Mouse (Mus musculus) intestine, embryonic 16.5 days (tissue): ENCODE data around the gene Efcab6. TPM values are rescaled to one million over a fixed set of nuclear protein-coding genes. Genes with fewer than 3 reads are reported as not detected.

Experiments
- ATAC-seq: fragments of 200-750 bp; cut with Nextera tagmentation; 2 replicates; pipeline ENCODE4 v1.8.0; 2017; ENCODE audit warnings: moderate TSS enrichment, moderate library complexity
- H3K27ac ChIP-seq: fragments of 300-500 bp; sonication (generic); 2 replicates; pipeline ENCODE4 v1.5.1; 2014; ENCODE audit warnings: mild to moderate bottlenecking, low read length
- H3K27me3 ChIP-seq: fragments of 300-500 bp; sonication (generic); replicated peaks from 2 replicates; pipeline ENCODE4 v1.6.1; 2014; ENCODE audit warnings: low read length, control low read depth, mixed read lengths; ENCODE audit not compliant: control insufficient read depth, insufficient read depth
- H3K36me3 ChIP-seq: fragments of 300-500 bp; sonication (generic); 2 replicates; pipeline ENCODE4 v1.6.1; 2014; ENCODE audit warnings: low read length, control low read depth; ENCODE audit not compliant: control insufficient read depth, insufficient read depth
- H3K4me1 ChIP-seq: fragments of 300-500 bp; sonication (generic); 2 replicates; pipeline ENCODE4 v1.6.1; 2014; ENCODE audit warnings: low read length, control low read depth, mixed read lengths; ENCODE audit not compliant: control insufficient read depth, insufficient read depth
- H3K4me2 ChIP-seq: fragments of 300-500 bp; sonication (generic); 2 replicates; pipeline ENCODE4 v1.6.1; 2014; ENCODE audit warnings: low read depth, low read length, control low read depth
- H3K4me3 ChIP-seq: fragments of 300-500 bp; sonication (generic); 2 replicates; pipeline ENCODE4 v1.5.1; 2014; ENCODE audit warnings: mild to moderate bottlenecking, low read length
- H3K9ac ChIP-seq: fragments of 300-500 bp; sonication (generic); 2 replicates; pipeline ENCODE4 v1.6.1; 2014; ENCODE audit warnings: low read depth, low read length
- H3K9me3 ChIP-seq: fragments of 300-500 bp; sonication (generic); 2 replicates; pipeline ENCODE4 v1.6.1; 2016; ENCODE audit warnings: low read length, control low read depth; ENCODE audit not compliant: control insufficient read depth
- WGBS: fragments of 180-500 bp; shearing (Covaris S2); extraction: QIAGEN DNeasy Blood & Tissue Kit; methylation state at CpG from one replicate; pipeline ENCODE4 v1.1.7; 2014; 5-methylcytosine and 5-hydroxymethylcytosine counted together
- polyA plus RNA-seq: library from polyadenylated mRNA; unstranded; fragments of >200 nt; fragmentation: Nextera tagmentation; extraction: Ambion mirVana; gene quantifications from 2 replicates; pipeline ENCODE4 v1.2.1, GENCODE M21; 2015

Gene Efcab6
- polyA plus RNA-seq, 1 experiment from 2014 or later = 0.05 TPM

DNA sequence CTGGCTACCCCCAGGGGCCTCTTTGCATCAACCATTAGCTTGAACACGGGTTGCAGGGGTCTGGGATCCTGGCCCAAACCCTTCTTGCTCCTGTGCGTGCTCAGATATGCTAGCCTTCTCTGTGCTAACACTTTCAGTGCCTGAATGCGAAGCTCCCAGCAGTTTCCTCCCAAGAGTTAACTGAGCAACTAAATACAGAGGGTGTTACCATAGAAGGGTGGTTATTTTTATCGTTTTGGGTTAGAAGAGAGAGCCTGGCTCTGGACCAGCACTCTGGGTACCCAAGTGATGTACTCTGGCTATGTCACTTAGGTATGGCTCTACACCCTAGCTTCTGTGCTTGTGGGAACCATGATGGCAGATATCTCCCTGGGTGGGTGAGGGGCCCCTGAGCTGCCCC is 217.7 kb downstream of the Efcab6 start:
- H3K9me3 ChIP-seq = no peaks in the 10 kb centered on the region
- H3K27me3 ChIP-seq = no peaks in the 10 kb centered on the region
- WGBS = 73% methylated on average over 4 of the region's 4 CpGs
- no peak overlapping the region for H3K4me2 ChIP-seq
- ATAC-seq = no peak
- no peaks in the 10 kb centered on the region for H3K36me3 ChIP-seq
- no peak overlapping the region for H3K4me3 ChIP-seq
- no peak overlapping the region for H3K27ac ChIP-seq
- no peak overlapping the region for H3K9ac ChIP-seq
- H3K4me1 ChIP-seq = no peaks in the 10 kb centered on the region

DNA sequence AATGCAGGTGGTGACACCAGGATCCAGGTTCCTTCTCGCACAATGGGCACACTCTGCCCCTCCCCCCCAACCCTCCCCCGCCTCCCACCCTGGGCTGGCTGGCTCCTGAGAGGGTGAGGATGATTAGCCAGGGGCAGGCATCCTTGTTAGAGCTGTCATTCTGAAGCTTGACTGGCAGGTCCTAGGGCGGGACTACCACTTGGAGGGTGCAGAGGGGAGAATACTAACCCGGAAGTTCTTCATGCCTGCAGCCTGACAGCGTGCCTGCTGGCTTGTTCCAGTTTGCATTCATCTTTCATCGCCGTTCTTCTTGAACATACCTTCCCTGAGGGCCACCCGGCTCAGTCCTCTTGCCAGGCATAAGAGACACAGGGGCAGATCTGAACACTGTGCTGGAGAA is 218.6 kb downstream of the Efcab6 start:
- WGBS = 35% methylated on average over 8 of the region's 8 CpGs
- H3K4me1 ChIP-seq = no peaks in the 10 kb centered on the region
- no peaks in the 10 kb centered on the region for H3K27me3 ChIP-seq
- ATAC-seq = no peak
- no peaks in the 10 kb centered on the region for H3K36me3 ChIP-seq
- H3K4me2 ChIP-seq = no peak overlapping the region
- no peak overlapping the region for H3K4me3 ChIP-seq
- H3K9me3 ChIP-seq = no peaks in the 10 kb centered on the region
- no peak overlapping the region for H3K27ac ChIP-seq
- no peak overlapping the region for H3K9ac ChIP-seq

DNA sequence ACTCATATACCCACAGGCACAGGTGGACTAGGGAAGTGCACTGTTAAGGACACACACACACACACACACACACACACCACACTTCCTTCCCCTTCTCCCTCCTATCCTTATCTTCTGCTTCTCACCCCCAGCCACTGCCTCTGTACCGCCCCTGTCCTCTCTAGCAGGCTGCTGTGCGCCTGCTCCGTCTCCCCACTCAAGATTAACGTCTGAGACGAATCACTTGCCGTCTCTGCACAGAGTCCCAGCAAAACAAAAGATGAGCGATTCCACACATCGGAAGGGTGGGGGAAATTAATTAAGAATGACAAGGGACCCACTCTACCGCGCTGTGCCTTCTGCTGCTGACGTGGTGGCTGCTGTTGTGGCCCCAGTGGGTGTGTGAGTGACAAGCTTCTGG is 219.4 kb downstream of the Efcab6 start:
- Histone ChIP-seq H3K4me2 (no peak overlapping the region), H3K27me3 (no peaks in the 10 kb centered on the region), H3K27ac (no peak overlapping the region), H3K36me3 (no peaks in the 10 kb centered on the region), H3K4me1 (no peaks in the 10 kb centered on the region), H3K4me3 (no peak overlapping the region), H3K9me3 (no peaks in the 10 kb centered on the region), H3K9ac (no peak overlapping the region)
- WGBS = 51% methylated on average over 11 of the region's 11 CpGs
- ATAC-seq = no peak

DNA sequence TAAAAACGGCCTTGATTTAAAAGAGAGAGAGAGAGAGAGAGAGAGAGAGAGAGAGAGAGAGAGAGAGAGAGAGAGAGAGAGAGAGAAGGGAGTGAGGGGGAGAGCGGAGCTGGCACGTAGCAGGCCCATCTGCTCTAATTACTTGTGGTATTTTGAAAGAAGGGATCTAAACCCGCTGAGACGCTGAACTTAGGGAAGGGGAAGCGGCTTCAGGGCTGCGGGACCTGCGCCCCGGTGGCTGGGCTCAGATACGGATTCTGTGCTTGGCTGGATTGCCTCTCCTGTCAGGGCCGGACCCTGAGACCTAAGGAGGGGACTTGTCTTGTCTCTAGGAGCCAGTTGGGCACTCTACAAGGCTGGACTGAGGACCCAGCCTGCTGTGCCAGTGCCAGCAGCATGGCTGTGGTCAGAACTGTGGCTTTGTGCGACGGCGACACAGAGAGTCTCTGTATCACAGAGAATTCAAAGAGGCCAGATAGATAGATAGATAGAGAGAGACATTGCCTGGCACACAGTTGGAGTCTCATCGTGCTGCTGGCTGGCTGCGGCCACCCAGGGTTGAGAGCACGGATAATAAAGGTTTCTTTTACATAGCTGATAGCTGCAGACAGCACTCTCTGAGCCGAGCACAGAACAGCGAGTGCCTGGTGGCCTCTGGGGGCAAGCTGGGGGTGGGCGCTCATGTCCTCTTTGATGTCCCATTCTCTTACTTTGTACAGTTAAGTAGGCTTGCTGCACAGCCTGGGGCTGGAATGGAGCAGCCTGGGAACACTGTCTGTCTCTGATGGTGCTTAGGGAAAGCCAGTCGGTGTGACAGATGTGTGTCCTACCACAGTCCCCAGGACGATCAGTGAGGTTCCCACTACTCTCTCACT is 222.0 kb downstream of the Efcab6 start:
- no peaks in the 10 kb centered on the region for H3K9me3 ChIP-seq
- no peak for ATAC-seq
- 55% methylated on average over 22 of the region's 22 CpGs for WGBS

DNA sequence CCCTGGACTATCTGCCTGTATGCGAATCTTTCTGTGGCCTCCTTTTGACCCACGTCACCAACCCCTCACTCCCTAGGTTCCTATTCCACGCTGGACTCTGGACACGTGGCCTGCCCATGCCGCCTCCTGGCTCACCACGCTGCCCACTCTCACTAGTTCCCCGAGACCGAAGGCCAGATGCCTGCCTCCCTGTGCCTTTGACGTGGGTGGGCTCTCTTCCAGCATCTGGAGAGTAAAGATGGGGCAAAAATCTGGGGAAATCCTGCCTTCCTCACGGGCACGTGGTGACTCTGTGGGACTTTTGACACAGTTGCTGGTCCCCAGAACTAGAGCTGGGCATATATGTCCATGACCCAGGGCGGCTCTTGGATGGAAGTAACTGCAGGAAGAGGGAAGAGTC is 222.8 kb downstream of the Efcab6 start:
- Histone ChIP-seq H3K27me3 (no peaks in the 10 kb centered on the region), H3K4me2 (no peak overlapping the region), H3K9ac (no peak overlapping the region), H3K4me1 (no peaks in the 10 kb centered on the region), H3K4me3 (no peak overlapping the region), H3K9me3 (no peaks in the 10 kb centered on the region), H3K27ac (no peak overlapping the region), H3K36me3 (no peaks in the 10 kb centered on the region)
- 78% methylated on average over 12 of the region's 12 CpGs for WGBS
- ATAC-seq = no peak

More for the DNA sequence above, 222.0 kb downstream of the Efcab6 start:
- Histone ChIP-seq H3K4me1 (no peaks in the 10 kb centered on the region), H3K27ac (no peak overlapping the region), H3K4me3 (no peak overlapping the region), H3K4me2 (no peak overlapping the region), H3K27me3 (no peaks in the 10 kb centered on the region), H3K36me3 (no peaks in the 10 kb centered on the region), H3K9ac (no peak overlapping the region)

DNA sequence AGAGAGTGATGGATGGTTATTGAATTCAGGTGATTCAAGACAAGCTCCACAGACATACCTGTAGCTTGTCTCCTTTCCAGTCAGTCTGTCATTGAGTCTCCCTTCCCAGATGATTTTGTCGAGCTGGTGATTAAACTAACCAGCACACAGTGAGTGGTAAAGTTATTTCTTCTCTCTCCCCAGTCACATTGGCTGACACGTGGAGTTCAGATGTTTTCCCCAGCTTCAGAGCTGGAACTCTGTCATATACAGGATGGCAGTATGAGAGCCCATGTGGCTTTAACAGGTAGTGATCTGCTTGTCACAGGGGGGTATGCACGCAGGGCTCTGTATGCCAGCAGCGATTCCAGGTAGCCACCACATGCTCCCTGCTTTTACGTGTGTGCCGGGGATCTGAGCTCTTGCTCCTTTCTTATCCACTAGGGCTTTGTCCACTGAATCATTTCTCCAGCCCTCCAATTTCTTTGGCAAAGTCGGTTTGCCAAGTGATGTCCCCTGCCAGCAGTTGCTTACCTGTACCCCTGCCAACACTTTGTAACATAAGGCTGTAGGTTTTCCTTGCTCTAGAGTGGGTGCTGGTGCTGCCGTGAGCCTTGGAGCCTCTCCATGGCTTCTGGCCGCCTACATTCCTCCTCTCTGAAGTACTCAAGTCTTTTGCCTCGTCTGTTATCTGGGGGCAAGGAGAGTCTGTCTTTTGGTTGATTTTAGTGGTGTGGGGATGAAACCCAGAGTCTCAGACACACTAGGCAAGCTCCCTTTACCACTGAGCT is 224.0 kb downstream of the Efcab6 start:
- no peak for ATAC-seq
- H3K9me3 ChIP-seq = no peaks in the 10 kb centered on the region
- 64% methylated on average over 10 of the region's 10 CpGs for WGBS
- no peaks in the 10 kb centered on the region for H3K4me1 ChIP-seq
- H3K36me3 ChIP-seq = no peaks in the 10 kb centered on the region
- H3K27ac ChIP-seq = no peak overlapping the region
- no peak overlapping the region for H3K4me2 ChIP-seq
- no peak overlapping the region for H3K9ac ChIP-seq
- no peak overlapping the region for H3K4me3 ChIP-seq
- no peaks in the 10 kb centered on the region for H3K27me3 ChIP-seq

DNA sequence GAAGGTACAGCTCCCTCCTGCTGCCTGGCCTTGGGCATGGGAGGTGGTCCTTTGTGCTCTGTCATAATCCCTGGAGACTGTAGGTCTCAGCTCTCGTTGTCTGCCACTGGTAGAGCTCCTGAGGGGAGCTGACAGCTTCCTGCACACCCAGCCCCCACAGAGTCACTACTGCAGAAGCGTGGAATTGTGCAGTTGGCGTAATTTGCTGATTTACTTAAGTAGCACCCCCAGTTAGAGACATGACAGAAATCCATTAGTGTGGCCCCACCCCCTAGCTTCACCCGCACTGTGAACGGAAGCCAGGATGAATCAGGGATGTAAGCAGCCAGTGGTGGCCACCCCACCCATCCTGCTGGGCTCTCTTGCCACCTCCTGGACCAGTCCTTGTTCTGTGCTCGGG is 232.9 kb downstream of the Efcab6 start:
- Histone ChIP-seq H3K4me3 (no peak overlapping the region), H3K27ac (no peak overlapping the region), H3K36me3 (no peaks in the 10 kb centered on the region), H3K27me3 (no peaks in the 10 kb centered on the region), H3K9ac (no peak overlapping the region), H3K9me3 (no peaks in the 10 kb centered on the region), H3K4me2 (no peak overlapping the region), H3K4me1 (no peaks in the 10 kb centered on the region)
- no peak for ATAC-seq
- 57% methylated on average over 6 of the region's 6 CpGs for WGBS

DNA sequence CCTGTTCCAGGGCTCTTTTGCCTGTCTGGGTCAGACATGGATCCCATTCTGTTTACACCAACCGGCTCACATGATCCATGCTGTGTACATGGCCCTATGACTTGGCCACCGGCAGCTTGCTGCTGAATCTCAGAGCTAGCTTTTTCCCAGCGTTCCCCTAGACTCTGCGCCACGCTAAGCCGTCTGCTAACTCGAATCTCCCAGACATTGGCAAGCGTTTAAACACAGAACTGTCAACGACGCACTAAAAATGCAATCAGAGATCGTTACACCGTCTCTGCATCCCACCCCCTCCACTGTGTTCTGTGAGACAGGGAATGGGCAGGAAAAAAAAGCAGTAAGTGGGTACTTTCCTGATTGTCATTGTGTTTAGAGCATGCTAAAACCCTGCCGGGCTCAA is 236.0 kb downstream of the Efcab6 start:
- Histone ChIP-seq H3K4me1 (no peaks in the 10 kb centered on the region), H3K9ac (no peak overlapping the region), H3K27ac (no peak overlapping the region), H3K4me3 (no peak overlapping the region), H3K27me3 (no peaks in the 10 kb centered on the region), H3K36me3 (no peaks in the 10 kb centered on the region), H3K9me3 (no peaks in the 10 kb centered on the region), H3K4me2 (no peak overlapping the region)
- no peak for ATAC-seq
- WGBS = 71% methylated on average over 13 of the region's 13 CpGs

DNA sequence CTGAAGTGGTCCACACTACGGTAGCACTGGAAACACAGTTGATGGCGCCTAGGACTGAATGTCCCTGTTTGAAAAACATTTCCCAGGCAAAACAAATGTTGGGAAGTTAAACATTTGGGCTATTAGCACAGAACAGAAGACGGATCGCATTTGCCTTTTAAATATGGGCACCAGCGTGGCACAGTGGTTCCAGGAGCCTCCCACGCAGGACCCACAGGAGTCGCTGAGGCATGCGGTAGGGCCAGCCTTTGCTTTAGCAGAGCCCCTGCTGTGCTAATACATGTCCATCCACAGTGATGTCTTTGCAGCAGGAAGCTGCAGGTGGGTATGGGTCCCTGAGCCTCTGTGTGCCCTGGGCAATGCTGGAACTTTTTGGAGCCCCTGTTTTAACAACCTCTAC is 237.2 kb downstream of the Efcab6 start:
- ATAC-seq = no peak
- no peak overlapping the region for H3K9ac ChIP-seq
- no peak overlapping the region for H3K4me2 ChIP-seq
- H3K4me3 ChIP-seq = no peak overlapping the region
- H3K27me3 ChIP-seq = no peaks in the 10 kb centered on the region
- H3K36me3 ChIP-seq = no peaks in the 10 kb centered on the region
- no peaks in the 10 kb centered on the region for H3K4me1 ChIP-seq
- no peak overlapping the region for H3K27ac ChIP-seq
- WGBS = 79% methylated on average over 8 of the region's 8 CpGs
- H3K9me3 ChIP-seq = no peaks in the 10 kb centered on the region
